Mouse (Mus musculus): ENCODE results near the gene Ushbp1. TPM values are rescaled to one million over a fixed set of nuclear protein-coding genes. Genes with fewer than 3 reads are reported as not detected.

Gene Ushbp1
- total RNA-seq (2023; ENCODE audit: inconsistent age): not detected in 4 replicates

DNA sequence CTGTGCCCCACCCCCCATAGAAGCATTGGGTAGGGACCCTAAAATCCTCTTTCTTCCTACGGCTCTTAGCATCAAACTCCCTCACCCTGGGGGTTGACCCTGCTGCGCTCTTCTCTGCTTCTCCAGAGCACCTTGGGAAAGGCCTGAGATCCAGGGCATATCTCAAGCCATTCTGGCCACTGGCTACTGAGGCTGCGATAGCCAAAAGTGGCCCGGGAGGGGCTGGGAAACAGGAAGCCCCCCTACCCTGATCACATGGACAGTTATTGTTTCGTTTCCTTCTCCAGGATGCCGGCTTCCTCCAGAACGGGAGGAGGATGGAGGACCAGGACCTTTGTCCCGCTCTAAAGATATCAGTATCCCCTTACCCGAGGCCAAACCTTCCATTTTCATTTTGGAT, at the start of gene Ushbp1:
TSS of gene Ushbp1 (minus strand) at position 174 of the 400 bp plus-strand sequence.

DNA sequence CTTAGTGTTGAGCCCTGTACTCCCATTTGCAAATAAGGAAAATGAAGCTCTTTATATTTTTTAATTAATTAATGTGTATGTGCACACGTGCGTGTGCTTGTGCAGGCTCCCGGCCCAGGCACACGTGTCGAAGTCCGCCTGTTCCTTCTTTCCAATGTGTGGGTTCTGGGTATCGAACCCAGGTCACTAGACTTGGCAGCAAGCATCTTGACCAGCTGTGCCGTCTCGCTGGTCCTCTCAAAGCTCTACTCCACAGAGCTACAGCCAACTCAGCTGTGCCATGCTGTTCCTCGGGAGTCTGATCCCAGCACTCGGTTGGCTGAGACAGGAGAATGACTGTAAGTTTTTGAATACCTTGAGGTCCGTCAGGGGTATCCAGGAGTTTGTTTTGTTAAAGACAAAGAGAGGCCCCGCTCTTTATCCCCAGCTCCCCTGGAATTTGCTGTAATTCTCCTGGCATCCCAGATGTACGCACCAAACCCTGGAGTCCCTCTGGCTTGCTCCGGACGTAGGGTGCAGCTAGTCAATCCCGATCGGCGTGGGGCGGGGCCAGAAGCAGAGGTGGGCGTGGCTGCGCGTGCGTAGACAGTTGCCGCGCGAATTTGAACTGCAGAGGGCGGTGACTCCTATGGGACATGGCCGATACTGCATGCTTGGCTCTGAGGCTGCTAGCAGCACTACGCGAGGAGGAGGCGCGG, 9.9 kb upstream of the Ushbp1 start, which contains the start of gene Ankle1:
TSS of gene Ankle1 (plus strand) at position 610 of the 698 bp plus-strand sequence.

DNA sequence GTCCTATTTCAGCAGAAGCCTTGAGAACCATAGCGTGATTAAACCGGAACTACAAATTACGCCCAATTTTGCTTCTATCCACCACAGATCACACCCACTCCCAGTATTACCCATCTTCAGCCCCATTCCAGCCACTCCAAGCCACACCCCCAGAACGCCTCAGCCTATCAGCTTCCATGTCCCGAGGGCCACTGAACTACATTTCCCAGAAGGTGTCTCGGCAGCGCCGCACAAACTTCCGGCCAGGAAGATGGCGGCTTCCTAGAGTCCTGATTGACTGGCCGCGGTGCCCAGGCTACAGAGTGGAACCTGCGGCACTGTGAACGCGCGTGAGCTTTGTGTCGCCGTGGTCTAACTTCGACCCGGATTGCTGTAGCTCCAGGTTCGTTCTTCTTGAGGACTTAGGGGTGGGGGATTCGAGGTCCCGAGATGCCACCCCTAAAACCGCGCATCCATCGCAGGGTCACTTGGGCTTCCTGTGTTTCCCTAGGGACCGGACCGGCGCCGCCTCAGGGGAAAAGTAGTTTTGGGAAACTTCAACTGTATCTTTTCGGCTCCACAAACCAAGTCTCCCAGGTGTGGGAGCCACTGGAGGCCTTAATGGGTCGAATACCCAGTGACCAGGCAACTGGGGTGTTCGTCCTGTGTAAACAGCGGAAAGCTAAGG, 1.2 kb upstream of the Ushbp1 start, which contains the start of gene Babam1:
TSS of gene Babam1 (plus strand) at position 223 of the 667 bp plus-strand sequence.

DNA sequence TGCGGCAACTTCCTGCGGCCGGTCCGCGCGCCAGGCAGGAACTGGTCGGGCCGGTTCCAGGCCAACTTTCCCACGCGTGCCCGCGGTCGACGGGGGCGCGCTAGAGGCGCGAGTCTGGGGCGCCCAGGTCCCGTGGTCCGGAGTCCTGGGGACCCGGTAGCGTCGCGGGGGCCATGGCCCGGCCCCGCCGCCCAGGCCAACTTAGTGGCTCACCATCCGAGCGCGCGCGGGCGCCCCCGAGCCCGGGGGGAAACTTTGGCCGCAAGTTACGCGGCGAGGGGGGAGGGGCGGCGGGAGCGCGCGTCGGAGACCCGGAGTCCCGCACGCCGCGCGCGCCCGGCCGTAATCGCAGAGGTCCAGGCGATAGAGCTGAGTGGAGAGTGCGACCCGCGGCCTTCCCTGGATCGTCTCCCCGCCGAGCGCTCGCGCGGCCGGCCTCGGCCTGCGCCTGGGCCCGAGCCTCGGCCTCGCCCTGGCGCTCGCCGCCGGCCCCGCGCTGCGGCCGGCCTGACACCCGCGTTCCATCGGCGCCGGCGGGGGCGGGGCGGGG, 14.1 kb downstream of the Ushbp1 start, which contains the start of gene Nr2f6:
TSS of gene Nr2f6 (minus strand) at position 540 of the 550 bp plus-strand sequence.

DNA sequence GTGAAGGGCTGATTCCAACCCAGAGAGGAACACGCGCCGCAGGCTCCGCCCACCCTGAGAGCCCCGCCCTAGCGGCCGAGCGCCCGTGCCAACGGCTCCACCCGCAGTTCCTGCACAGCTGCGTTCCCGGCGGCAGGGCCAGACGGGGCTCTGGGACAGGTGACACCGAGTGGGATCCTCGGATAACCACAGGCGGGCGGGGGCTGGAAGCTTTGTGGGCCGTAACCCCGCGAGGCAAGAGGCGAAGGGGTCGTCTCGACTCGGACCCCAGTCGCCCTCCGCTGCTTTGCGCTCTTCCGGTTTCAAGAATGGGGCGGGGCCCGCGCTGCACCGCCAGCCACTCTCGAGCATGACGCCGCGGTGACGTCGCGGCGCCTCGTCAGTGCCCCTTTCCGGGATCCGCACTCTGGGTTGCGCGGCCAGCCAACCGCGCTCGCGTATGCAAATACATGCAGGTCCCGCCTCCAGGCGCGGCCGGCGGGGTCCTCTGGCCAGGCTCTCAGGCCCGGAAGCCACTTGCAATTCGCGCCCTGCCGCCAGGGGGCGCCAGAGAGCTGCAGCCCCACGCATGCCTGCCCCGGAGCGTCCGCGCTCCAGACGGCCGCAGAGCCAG, 24.3 kb downstream of the Ushbp1 start, which contains the start of gene Ocel1:
TSS of gene Ocel1 (plus strand) at position 63 of the 613 bp plus-strand sequence.

DNA sequence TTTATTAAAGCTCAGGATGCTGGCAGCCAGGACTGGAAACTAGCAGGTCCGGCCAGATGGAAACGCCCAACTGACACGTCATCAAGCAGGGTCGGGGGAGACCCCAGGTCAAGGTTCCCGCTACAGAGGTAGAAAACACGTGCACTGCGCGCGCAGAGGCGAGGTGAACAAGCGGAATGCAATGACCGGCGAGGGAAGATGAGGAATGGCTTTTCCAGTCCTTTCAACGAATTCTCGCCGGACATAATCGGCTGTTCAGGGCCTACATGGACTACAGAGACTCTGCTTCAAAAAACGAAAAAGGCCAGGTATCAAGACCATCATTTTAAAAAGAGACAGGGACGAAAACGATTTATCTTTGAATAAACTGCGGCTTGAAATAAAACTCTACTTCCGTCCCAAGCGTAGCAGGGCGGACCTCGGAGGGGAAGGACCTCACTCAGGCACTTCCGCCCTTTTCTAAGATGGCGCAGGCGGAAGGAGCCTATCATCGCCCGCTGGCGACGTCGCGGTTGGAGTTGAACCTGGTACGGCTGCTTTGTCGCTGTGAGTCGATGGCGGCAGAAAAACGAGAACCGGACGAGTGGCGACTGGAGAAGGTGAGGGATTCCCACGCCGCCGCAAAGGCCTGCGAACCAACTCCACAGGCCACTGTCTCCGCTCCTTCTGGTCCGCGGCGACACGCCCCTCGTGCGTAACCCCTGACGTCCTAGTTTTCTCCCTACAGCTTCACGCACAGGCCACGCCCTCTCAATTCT, 28.7 kb downstream of the Ushbp1 start, which contains the start of gene Use1:
TSS of gene Use1 (plus strand) at position 78 of the 758 bp plus-strand sequence.

Other genes starting within 250 kb of the Ushbp1 start
- 103 to 113 TPM (median 109 TPM) in 4 replicates for gene Myo9b, start 123.1 kb downstream of the Ushbp1 start, total RNA-seq (2023; ENCODE audit: inconsistent age)
- gene Haus8, start 122.9 kb downstream of the Ushbp1 start, total RNA-seq (2023; ENCODE audit: inconsistent age): 19.6 to 34.0 TPM (median 26.1 TPM) in 4 replicates
- gene Use1, start 29.0 kb downstream of the Ushbp1 start, total RNA-seq (2023; ENCODE audit: inconsistent age): 265 to 295 TPM (median 283 TPM) in 4 replicates
- 21.2 to 27.1 TPM (median 23.5 TPM) in 4 replicates for gene Ocel1, start 24.5 kb downstream of the Ushbp1 start, total RNA-seq (2023; ENCODE audit: inconsistent age)
- 10.3 to 12.4 TPM (median 11.7 TPM) in 4 replicates for gene Nr2f6, start 13.8 kb downstream of the Ushbp1 start, total RNA-seq (2023; ENCODE audit: inconsistent age)
- gene Babam1, start 1.1 kb upstream of the Ushbp1 start, total RNA-seq (2023; ENCODE audit: inconsistent age): 93.2 to 107 TPM (median 93.8 TPM) in 4 replicates
- gene Ankle1, start 10.2 kb upstream of the Ushbp1 start, total RNA-seq (2023; ENCODE audit: inconsistent age): 0.51 to 1.4 TPM (median 0.61 TPM) in 4 replicates
- 11.1 to 13.1 TPM (median 12.5 TPM) in 4 replicates for gene Abhd8, start 67.9 kb upstream of the Ushbp1 start, total RNA-seq (2023; ENCODE audit: inconsistent age)
- 34.7 to 38.7 TPM (median 35.8 TPM) in 4 replicates for gene Mrpl34, start 69.2 kb upstream of the Ushbp1 start, total RNA-seq (2023; ENCODE audit: inconsistent age)
- gene Dda1, start 73.4 kb upstream of the Ushbp1 start, total RNA-seq (2023; ENCODE audit: inconsistent age): 99.3 to 111 TPM (median 106 TPM) in 4 replicates
- gene Ano8, start 90.2 kb upstream of the Ushbp1 start, total RNA-seq (2023; ENCODE audit: inconsistent age): 12.1 to 14.8 TPM (median 13.7 TPM) in 4 replicates
- 17.1 to 21.2 TPM (median 18.4 TPM) in 4 replicates for gene Gtpbp3, start 92.3 kb upstream of the Ushbp1 start, total RNA-seq (2023; ENCODE audit: inconsistent age)
- gene Plvap, start 116.0 kb upstream of the Ushbp1 start, total RNA-seq (2023; ENCODE audit: inconsistent age): 0.45 TPM in 1 of 4 replicates, not detected in the others
- gene Ccdc194, start 129.9 kb upstream of the Ushbp1 start, total RNA-seq (2023; ENCODE audit: inconsistent age): not detected in 4 replicates
- 23.8 to 37.9 TPM (median 34.7 TPM) in 4 replicates for gene Bst2, start 141.7 kb upstream of the Ushbp1 start, total RNA-seq (2023; ENCODE audit: inconsistent age)
- gene Mvb12a, start 147.1 kb upstream of the Ushbp1 start, total RNA-seq (2023; ENCODE audit: inconsistent age): 36.5 to 54.6 TPM (median 44.8 TPM) in 4 replicates
- 0.33 TPM in 1 of 4 replicates, not detected in the others for gene Tmem221, start 163.1 kb upstream of the Ushbp1 start, total RNA-seq (2023; ENCODE audit: inconsistent age)
- not detected in 4 replicates for gene Nxnl1, start 170.8 kb upstream of the Ushbp1 start, total RNA-seq (2023; ENCODE audit: inconsistent age)
- 8.2 to 9.1 TPM (median 8.7 TPM) in 4 replicates for gene Slc27a1, start 173.1 kb upstream of the Ushbp1 start, total RNA-seq (2023; ENCODE audit: inconsistent age)
- 99.2 to 122 TPM (median 101 TPM) in 4 replicates for gene Pgls, start 196.4 kb upstream of the Ushbp1 start, total RNA-seq (2023; ENCODE audit: inconsistent age)
- 115 to 183 TPM (median 158 TPM) in 4 replicates for gene Fam129c, start 201.8 kb upstream of the Ushbp1 start, total RNA-seq (2023; ENCODE audit: inconsistent age)
- 104 to 126 TPM (median 116 TPM) in 4 replicates for gene Colgalt1, start 215.2 kb upstream of the Ushbp1 start, total RNA-seq (2023; ENCODE audit: inconsistent age)

All from B cell, adult (primary cell).